Mouse (Mus musculus): ENCODE results near the gene Arhgef39.

DNA sequence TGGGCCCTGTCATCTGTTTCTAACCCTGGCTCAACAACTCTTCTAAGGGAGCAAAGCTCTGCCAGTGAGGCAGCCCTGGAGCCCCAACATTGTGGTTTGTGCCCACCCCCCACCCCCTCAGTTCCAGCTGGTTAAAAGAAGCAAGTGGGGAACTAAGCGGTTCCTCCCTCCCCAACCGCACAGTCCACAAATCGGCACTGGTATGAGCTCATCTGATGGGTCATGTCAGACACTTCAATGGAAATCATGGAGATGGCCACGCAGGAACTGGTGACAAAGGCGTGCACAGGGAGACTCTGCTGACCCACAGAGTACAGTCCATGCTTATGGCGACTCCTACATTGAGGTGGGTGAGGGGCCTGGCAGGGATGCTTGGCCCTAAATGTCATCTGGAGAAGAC, 33.6 kb downstream of the Arhgef39 start:
- TF ChIP-seq CTCF (IDR thresholded peaks at IDR 0.05; ENCODE audit: extremely low read depth, insufficient read length, insufficient replicate concordance, low read depth, low read length), result no peak
- no peak for TF ChIP-seq POLR2A (IDR thresholded peaks at IDR 0.05; ENCODE audit: low read depth, low read length)
